Mouse (Mus musculus) T-helper 2 cell (primary cell): ENCODE data around the gene Map7d1.

ENCODE experiments used
- in situ Hi-C: fragments of 300-600 bp; cut with MboI, MseI; formaldehyde crosslinking; loops from one replicate; pipeline ENCODE4 v1.15.1; 2025; ENCODE audit warnings: high pct_unique_total_duplicates

Map7d1 gene

GRCm38 (mm10) chr4:126203336-126203895 is 52.7 kb downstream of the Map7d1 start:
- in situ Hi-C loops = loop anchor here (10.0 kb wide), 1 partner anchor 51 kb away; the partner anchor contains the start of gene Map7d1

GRCm38 (mm10) chr4:126202303-126203181 is 53.6 kb downstream of the Map7d1 start, which contains the start of gene Thrap3:
TSS of gene Thrap3 (minus strand) at chr4:126202760.
- in situ Hi-C loops = loop anchor here (10.0 kb wide), 1 partner anchor 52 kb away; the partner anchor contains the start of gene Map7d1

GRCm38 (mm10) chr4:126201514-126202302 is 54.4 kb downstream of the Map7d1 start:
- in situ Hi-C loops = loop anchor here (10.0 kb wide), 1 partner anchor 53 kb away; the partner anchor contains the start of gene Map7d1

GRCm38 (mm10) chr4:126200656-126201055 is 55.5 kb downstream of the Map7d1 start:
- in situ Hi-C loops = loop anchor here (10.0 kb wide), 1 partner anchor 54 kb away; the partner anchor contains the start of gene Map7d1

- in situ Hi-C loops = loop anchor here (10.0 kb wide), 1 partner anchor 55 kb away; the partner anchor contains the start of gene Map7d1
These were observed 56.1 kb downstream of the Map7d1 start for GRCm38 (mm10) chr4:126200036-126200435.

GRCm38 (mm10) chr4:126199556-126199955 is 56.6 kb downstream of the Map7d1 start:
- in situ Hi-C loops = loop anchor here (10.0 kb wide), 1 partner anchor 1265 kb away; the partner anchor contains the start of genes 9930104L06Rik and Cdca8

GRCm38 (mm10) chr4:126197485-126197884 is 58.7 kb downstream of the Map7d1 start:
- in situ Hi-C loops = loop anchor here (10.0 kb wide), 1 partner anchor 1263 kb away; the partner anchor contains the start of genes 9930104L06Rik and Cdca8

GRCm38 (mm10) chr4:126194916-126195315 is 61.2 kb downstream of the Map7d1 start:
- in situ Hi-C loops = loop anchor here (10.0 kb wide), 1 partner anchor 1260 kb away; the partner anchor contains the start of genes 9930104L06Rik and Cdca8

GRCm38 (mm10) chr4:126194216-126194615 is 61.9 kb downstream of the Map7d1 start:
- in situ Hi-C loops = loop anchor here (10.0 kb wide), 1 partner anchor 1259 kb away; the partner anchor contains the start of genes 9930104L06Rik and Cdca8

GRCm38 (mm10) chr4:126190636-126191035 is 65.5 kb downstream of the Map7d1 start:
- in situ Hi-C loops = loop anchor here (10.0 kb wide), 1 partner anchor 1256 kb away; the partner anchor contains the start of genes 9930104L06Rik and Cdca8

GRCm38 (mm10) chr4:126187096-126187495 is 69.0 kb downstream of the Map7d1 start:
- in situ Hi-C loops = loop anchor here (10.0 kb wide), 1 partner anchor 1062 kb away; the partner anchor contains the start of gene Zc3h12a

GRCm38 (mm10) chr4:126183034-126183433 is 73.1 kb downstream of the Map7d1 start:
- in situ Hi-C loops = loop anchor here (10.0 kb wide), 1 partner anchor 1058 kb away; the partner anchor contains the start of gene Zc3h12a
